Mouse (Mus musculus) testis, adult 10 weeks (tissue): ENCODE results near the gene Drd3. TPM values are rescaled to one million over a fixed set of nuclear protein-coding genes. Genes with fewer than 3 reads are reported as not detected.

Source experiments
- polyA plus RNA-seq: library from polyadenylated mRNA; stranded (reverse); fragments of 350-450 nt; fragmentation: Illumina TruSeq; extraction: RNeasy Lipid Tissue Mini Kit (QIAGEN cat#74804); gene quantifications from one replicate; pipeline ENCODE4 v1.2.3, GENCODE M21; 2014; ENCODE audit warnings: low read depth, low replicate concordance

Gene Drd3
- polyA plus RNA-seq = not detected

DNA sequence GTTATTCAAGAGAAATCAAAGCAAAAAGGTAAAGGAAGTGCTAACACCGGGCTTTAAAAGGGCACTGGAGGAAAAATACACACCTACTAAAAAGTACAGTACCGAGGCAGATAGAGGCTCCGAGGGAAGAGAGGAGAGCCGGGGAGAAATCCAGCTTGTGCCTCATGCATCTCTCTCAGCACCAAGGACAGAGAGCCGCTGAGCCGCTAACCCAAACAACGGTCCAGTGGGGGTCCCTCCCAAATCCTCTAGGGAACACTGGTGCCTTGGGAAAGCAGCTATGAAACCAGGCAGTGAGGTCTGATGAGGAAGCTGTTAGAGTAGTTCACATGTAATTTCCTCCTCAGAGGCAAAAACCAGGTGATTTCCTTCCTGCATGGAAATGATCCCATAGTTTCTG, at the start of gene Drd3:
Gene Drd3 (plus strand): TSS at position 276 of the 400 bp plus-strand sequence.

Other genes with a start within 250 kb of the Drd3 start
- not detected for gene Tigit, start 89.9 kb upstream of the Drd3 start, polyA plus RNA-seq
- gene Ccdc191, start 135.8 kb downstream of the Drd3 start, polyA plus RNA-seq = 39.5 TPM
- gene Qtrt2, start 172.8 kb downstream of the Drd3 start, polyA plus RNA-seq = 7.5 TPM
- 2.1 TPM for gene Zdhhc23, start 225.8 kb downstream of the Drd3 start, polyA plus RNA-seq